Mouse (Mus musculus): ENCODE measurements around the gene Rbfox3.

GRCm38 (mm10) chr11:118875243-118875897 is 36.0 kb downstream of the Rbfox3 start:
- TF ChIP-seq POLR2A (IDR thresholded peaks at IDR 0.05; ENCODE audit: extremely low read depth, insufficient read depth, low read length) (no peak), CTCF (IDR thresholded peaks at IDR 0.05; ENCODE audit: extremely low read depth, insufficient read depth, low read length) (peak; percentile 32)
